Mouse (Mus musculus) kidney, postnatal 0 days (tissue): ENCODE measurements around the gene Gsdma3. TPM values are rescaled to one million over a fixed set of nuclear protein-coding genes. Genes with fewer than 3 reads are reported as not detected.
"Not testable (repeated sequence)": the region's sequence is repeated elsewhere in the genome, so short reads cannot be mapped to it uniquely, and the experiment has no call there.

Source experiments
- ATAC-seq: fragments of 200-750 bp; cut with Nextera tagmentation; replicated peaks from 2 replicates; pipeline ENCODE4 v1.8.0; 2017; ENCODE audit warnings: low read depth, moderate number of reproducible peaks, moderate TSS enrichment, moderate library complexity; ENCODE audit not compliant: low FRiP score
- DNase-seq: peaks from one replicate; pipeline ENCODE4 v3.0.0-alpha.2; 2016; ENCODE audit warnings: low spot score
- H3K27ac ChIP-seq: fragments of 300-500 bp; sonication (generic); 2 replicates; pipeline ENCODE4 v1.5.1; 2014; ENCODE audit warnings: mild to moderate bottlenecking
- H3K27me3 ChIP-seq: fragments of 300-500 bp; sonication (generic); 2 replicates; pipeline ENCODE4 v1.6.1; 2014; ENCODE audit warnings: low read length, mixed read lengths; ENCODE audit not compliant: insufficient read depth
- H3K36me3 ChIP-seq: fragments of 300-500 bp; sonication (generic); 2 replicates; pipeline ENCODE4 v1.6.1; 2014; ENCODE audit warnings: low read length, mixed read lengths; ENCODE audit not compliant: insufficient read depth
- H3K4me1 ChIP-seq: fragments of 300-500 bp; sonication (generic); replicated peaks from 2 replicates; pipeline ENCODE4 v1.6.1; 2014; ENCODE audit warnings: antibody characterized with exemption, low read length, mixed read lengths; ENCODE audit not compliant: insufficient read depth
- H3K4me2 ChIP-seq: fragments of 300-500 bp; sonication (generic); 2 replicates; pipeline ENCODE4 v1.6.1; 2014; ENCODE audit warnings: mild to moderate bottlenecking, low read length, moderate library complexity, mixed read lengths
- H3K4me3 ChIP-seq: fragments of 300-500 bp; sonication (generic); replicated peaks from 2 replicates; pipeline ENCODE4 v1.5.1; 2014; ENCODE audit warnings: low read depth, low read length
- H3K9ac ChIP-seq: fragments of 300-500 bp; sonication (generic); 2 replicates; pipeline ENCODE4 v1.6.1; 2014; ENCODE audit warnings: low read depth, low read length
- H3K9me3 ChIP-seq: fragments of 300-500 bp; sonication (generic); replicated peaks from 2 replicates; pipeline ENCODE4 v1.6.1; 2016; ENCODE audit warnings: low read length, inconsistent platforms, mixed read lengths
- CTCF ChIP-seq: IDR thresholded peaks from 2 replicates; pipeline ENCODE4 v1.5.1; 2016; ENCODE audit warnings: antibody characterized with exemption, low read depth, mild to moderate bottlenecking, moderate library complexity
- WGBS: fragments of 180-500 bp; shearing (Covaris S2); extraction: QIAGEN DNeasy Blood & Tissue Kit; methylation state at CpG from one replicate; pipeline ENCODE4 v1.1.7; 2014; 5-methylcytosine and 5-hydroxymethylcytosine counted together
- polyA plus RNA-seq: library from polyadenylated mRNA; unstranded; fragments of >200 nt; fragmentation: Nextera tagmentation; extraction: Ambion mirVana; gene quantifications from 2 replicates; pipeline ENCODE4 v1.2.1, GENCODE M21; 2015

Gsdma3 gene
- polyA plus RNA-seq, 1 experiment from 2014 or later: not detected

- TF ChIP-seq CTCF: no peak
- no peak overlapping the region for H3K4me3 ChIP-seq
- no peaks in the 10 kb centered on the region for H3K9me3 ChIP-seq
- no peak overlapping the region for H3K4me2 ChIP-seq
- no peaks in the 10 kb centered on the region for H3K27me3 ChIP-seq
- DNase-seq: no peak
- no peaks in the 10 kb centered on the region for H3K36me3 ChIP-seq
- H3K27ac ChIP-seq: no peak overlapping the region
- H3K4me1 ChIP-seq: no peaks in the 10 kb centered on the region
- 89% methylated on average over 5 of the region's 5 CpGs for WGBS
- ATAC-seq: no peak
- no peak overlapping the region for H3K9ac ChIP-seq
Observed at GRCm38 (mm10) chr11:98672482-98672881, 46.3 kb downstream of the Gsdma3 start.

GRCm38 (mm10) chr11:98673136-98673535, 47.0 kb downstream of the Gsdma3 start:
- H3K4me2 ChIP-seq, H3K27me3 ChIP-seq, H3K4me1 ChIP-seq, H3K27ac ChIP-seq, H3K36me3 ChIP-seq, H3K9ac ChIP-seq, H3K4me3 ChIP-seq, H3K9me3 ChIP-seq: not testable (repeated sequence)
- ATAC-seq (peak; percentile 51; the same call in 1 of the 2 replicates), DNase-seq (peak; percentile 84)
- 3% methylated on average over 6 of the region's 7 CpGs for WGBS
- peak; percentile 71 for TF ChIP-seq CTCF

- no peak for ATAC-seq
- TF ChIP-seq CTCF: no peak
- no peak for DNase-seq
Observed at GRCm38 (mm10) chr11:98675829-98676363, 49.7 kb downstream of the Gsdma3 start.

GRCm38 (mm10) chr11:98680023-98680422, 53.9 kb downstream of the Gsdma3 start:
- Histone ChIP-seq H3K9me3 (no peaks in the 10 kb centered on the region), H3K9ac (no peak overlapping the region), H3K4me3 (no peak overlapping the region), H3K36me3 (no peaks in the 10 kb centered on the region), H3K4me2 (no peak overlapping the region), H3K27me3 (no peaks in the 10 kb centered on the region), H3K27ac (no peak overlapping the region), H3K4me1 (0 out of 2 replicates have a peak, but pooled peaks cover 3% of the 10 kb centered on the region)
- WGBS: 100% methylated on average over 1 of the region's 1 CpGs
- no peak for DNase-seq
- TF ChIP-seq CTCF: peak; percentile 27; the same call in 1 of the 2 replicates
- no peak for ATAC-seq

More at GRCm38 (mm10) chr11:98675829-98676363, 49.7 kb downstream of the Gsdma3 start:
- no peaks in the 10 kb centered on the region for H3K9me3 ChIP-seq
- H3K27me3 ChIP-seq: no peaks in the 10 kb centered on the region
- no peaks in the 10 kb centered on the region for H3K36me3 ChIP-seq
- 13% methylated on average over 7 of the region's 7 CpGs for WGBS
- 0 out of 2 replicates have a peak overlapping the region, but pooled peaks have one; percentile 13 for H3K9ac ChIP-seq
- H3K4me2 ChIP-seq: no peak overlapping the region
- no peak overlapping the region for H3K4me3 ChIP-seq
- H3K4me1 ChIP-seq: no peaks in the 10 kb centered on the region
- H3K27ac ChIP-seq: no peak overlapping the region

- not testable (repeated sequence) for H3K4me1 ChIP-seq, H3K4me3 ChIP-seq, H3K27me3 ChIP-seq, H3K36me3 ChIP-seq, H3K27ac ChIP-seq, ATAC-seq, H3K4me2 ChIP-seq, DNase-seq, H3K9ac ChIP-seq, H3K9me3 ChIP-seq
- 94% methylated on average over 4 of the region's 4 CpGs for WGBS
Observed at GRCm38 (mm10) chr11:98680595-98680994, 54.4 kb downstream of the Gsdma3 start.

GRCm38 (mm10) chr11:98681186-98681585, 55.0 kb downstream of the Gsdma3 start:
- 0 out of 2 replicates have a peak, but pooled peaks cover 3% of the 10 kb centered on the region for H3K4me1 ChIP-seq
- no peak for TF ChIP-seq CTCF
- DNase-seq (no peak), ATAC-seq (no peak)
- peaks cover 10% of the 10 kb centered on the region; the same call in 1 of the 2 replicates for H3K36me3 ChIP-seq
- H3K4me2 ChIP-seq: no peak overlapping the region
- H3K4me3 ChIP-seq: no peak overlapping the region
- no peak overlapping the region for H3K9ac ChIP-seq
- no peak overlapping the region for H3K27ac ChIP-seq
- WGBS: 88% methylated on average over 4 of the region's 4 CpGs
- no peaks in the 10 kb centered on the region for H3K9me3 ChIP-seq
- H3K27me3 ChIP-seq: no peaks in the 10 kb centered on the region
